Mouse (Mus musculus) stomach, postnatal 0 days (tissue): ENCODE data around the gene Tgfbr3. TPM values are rescaled to one million over a fixed set of nuclear protein-coding genes. Genes with fewer than 3 reads are reported as not detected.

ENCODE experiments used
- ATAC-seq: fragments of 200-750 bp; cut with Nextera tagmentation; 2 replicates; pipeline ENCODE4 v1.8.0; 2017; ENCODE audit not compliant: low FRiP score, low TSS enrichment
- DNase-seq: peaks from one replicate; pipeline ENCODE4 v3.0.0-alpha.2; 2016; ENCODE audit warnings: low spot score
- H3K27ac ChIP-seq: fragments of 300-500 bp; sonication (generic); replicated peaks from 2 replicates; pipeline ENCODE4 v1.5.1; 2014; ENCODE audit warnings: mild to moderate bottlenecking, control low read depth
- H3K27me3 ChIP-seq: fragments of 300-500 bp; sonication (generic); 2 replicates; pipeline ENCODE4 v1.6.1; 2014; ENCODE audit warnings: low read length; ENCODE audit not compliant: control insufficient read depth, insufficient read depth
- H3K36me3 ChIP-seq: fragments of 300-500 bp; sonication (generic); 2 replicates; pipeline ENCODE4 v1.6.1; 2014; ENCODE audit warnings: low read length, mixed read lengths; ENCODE audit not compliant: control insufficient read depth, insufficient read depth
- H3K4me1 ChIP-seq: fragments of 300-500 bp; sonication (generic); replicated peaks from 2 replicates; pipeline ENCODE4 v1.6.1; 2014; ENCODE audit warnings: antibody characterized with exemption; ENCODE audit not compliant: control insufficient read depth, insufficient read depth
- H3K4me2 ChIP-seq: fragments of 300-500 bp; sonication (generic); replicated peaks from 2 replicates; pipeline ENCODE4 v1.6.1; 2014; ENCODE audit warnings: low read depth, mild to moderate bottlenecking, control low read depth, moderate library complexity
- H3K4me3 ChIP-seq: fragments of 300-500 bp; sonication (generic); 2 replicates; pipeline ENCODE4 v1.5.1; 2014; ENCODE audit warnings: low read depth, low read length, control low read depth
- H3K9ac ChIP-seq: fragments of 300-500 bp; sonication (generic); 2 replicates; pipeline ENCODE4 v1.6.1; 2014; ENCODE audit warnings: mild to moderate bottlenecking, low read length, control low read depth, mixed read lengths
- H3K9me3 ChIP-seq: fragments of 300-500 bp; sonication (generic); 2 replicates; pipeline ENCODE4 v1.6.1; 2016; ENCODE audit warnings: low read length; ENCODE audit not compliant: control insufficient read depth
- CTCF ChIP-seq: IDR thresholded peaks from 2 replicates; pipeline ENCODE4 v1.5.1; 2016; ENCODE audit warnings: antibody characterized with exemption, low read depth, mild to moderate bottlenecking, moderate library complexity
- EP300 ChIP-seq: optimal IDR thresholded peaks from 2 replicates; pipeline ENCODE3; 2016; ENCODE audit warnings: antibody characterized with exemption
- WGBS: fragments of 180-500 bp; shearing (Covaris S2); extraction: QIAGEN DNeasy Blood & Tissue Kit; methylation state at CpG from one replicate; pipeline ENCODE4 v1.1.7; 2014; 5-methylcytosine and 5-hydroxymethylcytosine counted together
- polyA plus RNA-seq: library from polyadenylated mRNA; unstranded; fragments of >200 nt; fragmentation: Nextera tagmentation; extraction: Ambion mirVana; gene quantifications from 2 replicates; pipeline ENCODE4 v1.2.1, GENCODE M21; 2015

Tgfbr3 gene
- polyA plus RNA-seq, 1 experiment from 2014 or later: 10.6 TPM

- no peaks in the 10 kb centered on the region for H3K27me3 ChIP-seq
- 39% methylated on average over 5 of the region's 5 CpGs for WGBS
- H3K4me1 ChIP-seq: no peaks in the 10 kb centered on the region
- TF ChIP-seq CTCF: no peak
- TF ChIP-seq EP300: no peak
- no peaks in the 10 kb centered on the region for H3K9me3 ChIP-seq
- no peak for ATAC-seq
- no peak overlapping the region for H3K27ac ChIP-seq
- no peaks in the 10 kb centered on the region for H3K36me3 ChIP-seq
- H3K4me2 ChIP-seq: no peak overlapping the region
- no peak for DNase-seq
- H3K9ac ChIP-seq: no peak overlapping the region
- H3K4me3 ChIP-seq: no peak overlapping the region
Measured at GRCm38 (mm10) chr5:107094233-107094632, 195.2 kb downstream of the Tgfbr3 start.

GRCm38 (mm10) chr5:107093253-107093652 lies 196.2 kb downstream of the Tgfbr3 start:
- no peak overlapping the region for H3K4me3 ChIP-seq
- TF ChIP-seq EP300: no peak
- TF ChIP-seq CTCF: no peak
- H3K27ac ChIP-seq: no peak overlapping the region
- ATAC-seq (no peak), DNase-seq (no peak)
- 85% methylated on average over 3 of the region's 3 CpGs for WGBS
- H3K4me2 ChIP-seq: no peak overlapping the region
- no peaks in the 10 kb centered on the region for H3K27me3 ChIP-seq
- no peaks in the 10 kb centered on the region for H3K9me3 ChIP-seq
- no peak overlapping the region for H3K9ac ChIP-seq
- no peaks in the 10 kb centered on the region for H3K4me1 ChIP-seq
- H3K36me3 ChIP-seq: no peaks in the 10 kb centered on the region

- Histone ChIP-seq H3K36me3 (no peaks in the 10 kb centered on the region), H3K4me3 (no peak overlapping the region), H3K4me1 (peaks cover 4% of the 10 kb centered on the region; the same call in 1 of the 2 replicates), H3K9ac (no peak overlapping the region), H3K9me3 (no peaks in the 10 kb centered on the region), H3K4me2 (no peak overlapping the region), H3K27me3 (no peaks in the 10 kb centered on the region), H3K27ac (no peak overlapping the region; the same call in 1 of the 2 replicates)
- no peak for ATAC-seq
- DNase-seq: no peak
- 48% methylated on average over 8 of the region's 8 CpGs for WGBS
- TF ChIP-seq EP300: no peak
- no peak for TF ChIP-seq CTCF
Measured at GRCm38 (mm10) chr5:107092137-107092536, 197.3 kb downstream of the Tgfbr3 start.

- Histone ChIP-seq H3K36me3 (no peaks in the 10 kb centered on the region), H3K4me1 (peaks cover 4% of the 10 kb centered on the region; the same call in 1 of the 2 replicates), H3K9me3 (no peaks in the 10 kb centered on the region), H3K4me3 (no peak overlapping the region), H3K27me3 (no peaks in the 10 kb centered on the region), H3K27ac (no peak overlapping the region), H3K9ac (0 out of 2 replicates have a peak overlapping the region, but pooled peaks have one; percentile 23), H3K4me2 (no peak overlapping the region)
- TF ChIP-seq CTCF: no peak
- TF ChIP-seq EP300: no peak
- ATAC-seq (no peak), DNase-seq (no peak)
- 63% methylated on average over 5 of the region's 5 CpGs for WGBS
Measured at GRCm38 (mm10) chr5:107089966-107090365, 199.5 kb downstream of the Tgfbr3 start.

GRCm38 (mm10) chr5:107087829-107088808 lies 201.3 kb downstream of the Tgfbr3 start:
- H3K9me3 ChIP-seq: no peaks in the 10 kb centered on the region
- TF ChIP-seq EP300 (no peak), CTCF (no peak)
- peaks cover 4% of the 10 kb centered on the region; the same call in 1 of the 2 replicates for H3K4me1 ChIP-seq
- no peak overlapping the region for H3K4me3 ChIP-seq
- H3K36me3 ChIP-seq: no peaks in the 10 kb centered on the region
- H3K27ac ChIP-seq: peak overlapping the region; percentile 79
- ATAC-seq: peak; percentile 79
- no peak overlapping the region for H3K9ac ChIP-seq
- H3K27me3 ChIP-seq: no peaks in the 10 kb centered on the region
- WGBS: 12% methylated on average over 12 of the region's 12 CpGs
- peak; percentile 86 for DNase-seq
- peak overlapping the region; percentile 40 for H3K4me2 ChIP-seq

GRCm38 (mm10) chr5:107087291-107087690 lies 202.1 kb downstream of the Tgfbr3 start:
- Histone ChIP-seq H3K4me3 (no peak overlapping the region), H3K4me2 (no peak overlapping the region), H3K4me1 (peaks cover 4% of the 10 kb centered on the region; the same call in 1 of the 2 replicates), H3K9me3 (no peaks in the 10 kb centered on the region), H3K36me3 (no peaks in the 10 kb centered on the region), H3K9ac (no peak overlapping the region), H3K27ac (peak overlapping the region; percentile 72), H3K27me3 (no peaks in the 10 kb centered on the region)
- peak; percentile 82 for ATAC-seq
- TF ChIP-seq EP300: no peak
- TF ChIP-seq CTCF: no peak
- 22% methylated on average over 2 of the region's 2 CpGs for WGBS
- DNase-seq: no peak
